Mouse (Mus musculus): ENCODE results near the gene Pkm. TPM values are rescaled to one million over a fixed set of nuclear protein-coding genes. Genes with fewer than 3 reads are reported as not detected.
A peak's percentile ranks its signal among the peaks of the same experiment; 100 is the strongest.

The Pkm gene
- total RNA-seq, 4 experiments from 2014 or later = 1,371 to 1,512 (median 1,415) TPM

GRCm38 (mm10) chr9:59666016-59666415, 9.8 kb downstream of the Pkm start:
- DNase-seq (ENCODE audit: low spot score in 2 of 2) = no peak

- no peak for DNase-seq (ENCODE audit: low spot score in 2 of 2)
Observed at GRCm38 (mm10) chr9:59666813-59667212, 10.6 kb downstream of the Pkm start.

- no peak for DNase-seq (ENCODE audit: low spot score in 2 of 2)
Observed at GRCm38 (mm10) chr9:59667250-59667649, 11.1 kb downstream of the Pkm start.

DNA sequence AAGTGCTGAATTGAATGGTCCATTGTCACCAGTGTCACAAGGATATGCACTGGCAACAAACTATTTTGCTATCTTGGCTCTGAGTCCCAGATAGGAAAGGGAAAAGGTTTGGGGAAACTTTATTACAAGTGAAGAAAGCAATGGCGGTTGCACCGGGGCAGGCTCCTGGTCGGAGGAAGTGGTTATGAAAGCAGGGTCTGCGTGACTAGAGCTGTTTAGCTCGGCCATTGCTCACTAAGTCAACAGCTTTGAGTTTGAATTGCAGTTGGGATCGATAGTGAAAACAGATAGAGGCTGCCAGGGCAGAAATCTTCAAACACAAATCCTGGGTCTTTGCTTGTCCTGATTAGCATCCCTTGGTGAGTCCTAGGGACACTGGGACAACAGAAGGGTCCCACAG, 11.7 kb downstream of the Pkm start:
- no peak for DNase-seq (ENCODE audit: low spot score in 2 of 2)

GRCm38 (mm10) chr9:59668473-59668872, 12.3 kb downstream of the Pkm start:
- no peak for DNase-seq (ENCODE audit: low spot score in 2 of 2)

- no peak for DNase-seq (ENCODE audit: low spot score in 2 of 2)
Observed at GRCm38 (mm10) chr9:59669172-59669571, 13.0 kb downstream of the Pkm start.

DNA sequence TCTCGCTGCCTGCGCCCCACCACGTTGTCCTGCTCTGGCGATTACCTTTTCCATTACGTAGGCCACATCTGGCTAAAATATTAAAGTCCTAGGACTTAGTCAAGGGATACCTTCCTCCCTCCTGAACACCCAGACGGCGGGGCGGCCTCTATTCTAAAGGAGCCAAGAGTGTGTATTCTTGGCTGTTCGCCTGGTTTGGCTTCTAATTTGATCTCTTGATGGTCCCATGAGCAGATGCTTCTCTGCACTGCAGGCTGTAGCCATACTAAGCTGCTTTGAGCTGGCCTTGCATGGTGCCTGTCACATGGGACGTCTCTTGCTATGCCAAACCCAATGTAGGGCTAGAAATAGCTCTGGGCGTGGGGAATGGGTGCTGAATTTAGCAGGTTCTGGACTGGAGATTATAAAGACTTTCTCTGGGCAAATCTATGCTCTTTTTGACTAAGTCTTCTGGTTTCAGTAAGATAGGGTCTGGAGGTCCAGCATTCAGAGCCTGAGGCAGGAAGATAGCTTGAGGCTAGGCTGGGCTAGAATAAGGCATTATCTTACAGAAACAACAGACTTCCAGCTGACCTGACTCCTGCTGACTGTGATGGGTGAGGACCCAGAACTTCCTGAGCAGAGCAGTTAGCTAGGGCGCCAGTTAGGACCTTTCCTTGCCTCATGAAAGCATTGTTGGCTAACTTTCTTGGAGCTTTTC, 16.2 kb downstream of the Pkm start:
- DNase-seq (ENCODE audit: low spot score in 2 of 2) = no peak

DNA sequence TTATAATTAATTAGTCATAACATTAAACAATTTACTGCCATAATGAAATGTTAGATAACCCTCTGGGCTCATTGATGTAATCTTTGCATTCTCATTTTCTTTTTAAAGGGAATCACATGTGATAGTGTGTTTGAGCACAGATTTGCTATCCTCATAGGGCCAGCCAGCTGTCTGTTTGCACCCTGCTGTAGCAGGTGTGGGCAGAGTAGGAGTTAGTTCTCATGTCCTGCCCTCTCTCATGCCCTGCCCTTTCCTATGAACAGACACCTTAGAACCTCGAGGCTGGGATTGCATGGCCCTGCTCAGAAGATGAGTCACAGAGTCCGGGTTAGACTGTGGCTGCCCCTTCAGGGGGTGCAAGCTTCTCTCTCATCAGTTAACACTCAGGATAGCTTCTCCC, 17.3 kb downstream of the Pkm start:
- no peak for DNase-seq (ENCODE audit: low spot score in 2 of 2)

DNA sequence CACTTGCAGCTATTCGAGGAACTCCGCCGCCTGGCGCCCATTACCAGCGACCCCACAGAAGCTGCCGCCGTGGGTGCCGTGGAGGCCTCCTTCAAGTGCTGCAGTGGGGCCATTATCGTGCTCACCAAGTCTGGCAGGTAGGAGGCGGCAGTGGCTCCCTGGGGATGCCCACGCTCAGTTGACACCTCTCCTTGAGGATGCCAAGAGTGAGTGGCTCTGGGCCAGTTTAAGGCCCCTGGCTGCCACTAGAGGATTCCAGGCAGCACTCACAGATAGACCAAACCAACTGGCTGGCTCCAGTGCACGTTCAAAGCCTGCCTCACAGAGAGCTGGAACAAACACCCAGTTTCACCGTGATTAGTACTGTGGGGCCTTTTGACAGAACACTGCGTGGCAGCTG, 19.4 kb downstream of the Pkm start:
- DNase-seq (ENCODE audit: low spot score in 2 of 2) = peak in 1 of 2 experiments; percentile 69

DNA sequence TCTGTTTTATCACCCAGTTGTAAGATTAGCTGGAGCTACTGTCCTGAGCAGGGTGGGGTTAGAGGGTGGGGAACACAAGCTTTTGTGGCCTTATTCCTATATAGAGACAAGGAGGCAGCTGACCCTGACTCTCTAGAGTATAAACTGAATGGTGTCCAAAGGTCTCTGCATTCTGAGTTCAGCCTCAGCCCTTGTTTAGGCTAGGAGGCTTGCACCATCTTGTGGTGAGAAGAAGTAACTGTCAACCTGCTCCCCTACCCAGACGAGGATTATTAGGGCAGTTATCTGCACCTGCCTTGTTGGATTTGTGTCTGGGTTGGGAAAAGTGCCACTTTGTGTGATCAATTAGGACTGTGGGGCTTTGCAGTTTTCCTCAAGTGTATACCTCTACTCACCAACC, 22.1 kb downstream of the Pkm start:
- no peak for DNase-seq (ENCODE audit: low spot score in 2 of 2)

DNA sequence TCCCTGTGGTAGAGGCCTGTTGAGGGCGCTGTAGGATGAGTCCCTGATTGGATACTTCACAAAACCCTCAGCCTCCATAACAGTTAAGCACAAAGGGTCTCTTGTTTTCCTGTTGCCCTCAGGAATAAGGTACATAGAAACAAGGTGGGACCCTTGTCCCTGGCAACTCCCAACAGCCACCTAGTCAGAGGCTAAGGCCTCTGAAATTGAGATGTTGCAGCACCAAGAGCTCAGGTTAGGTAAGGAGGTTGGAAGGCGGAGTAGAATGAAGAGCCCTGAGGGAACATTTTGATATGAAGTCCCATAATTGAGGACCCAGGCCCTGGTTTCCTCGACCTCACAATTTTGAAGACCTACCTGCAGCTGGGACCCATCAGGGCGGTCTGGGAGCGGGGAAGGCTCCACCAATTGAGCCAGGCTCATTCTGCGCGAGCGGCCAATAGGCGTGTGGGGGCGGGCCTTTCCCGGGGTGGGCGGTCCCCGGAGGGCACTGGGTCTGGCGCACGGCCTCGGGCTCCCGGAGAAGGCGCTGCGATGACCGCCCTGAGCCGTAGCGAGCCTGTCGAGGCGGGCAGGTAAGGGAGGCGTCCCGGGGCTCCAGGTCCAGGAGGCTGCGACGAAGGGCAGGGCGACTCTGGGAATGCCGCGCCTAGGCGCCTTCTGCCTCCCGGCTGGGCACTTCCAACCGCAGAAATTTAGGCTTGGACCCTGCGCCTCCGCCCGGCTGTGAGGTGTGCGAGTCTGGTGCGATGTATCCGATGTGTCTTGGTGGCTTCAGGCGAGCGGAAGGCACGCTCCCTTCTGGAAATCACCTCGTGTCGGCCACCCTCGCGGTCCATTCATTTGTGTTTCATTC, 23.7 kb downstream of the Pkm start, which contains the start of gene Gramd2:
TSS of gene Gramd2 (plus strand) at position 467 of the 856 bp plus-strand sequence.
- DNase-seq (ENCODE audit: low spot score in 2 of 2) = peak in 1 of 2 experiments; percentile 69

GRCm38 (mm10) chr9:59680534-59680875, 24.3 kb downstream of the Pkm start:
- no peak for DNase-seq (ENCODE audit: low spot score in 2 of 2)

- no peak for DNase-seq (ENCODE audit: low spot score in 2 of 2)
Observed at GRCm38 (mm10) chr9:59684020-59684419, 27.9 kb downstream of the Pkm start.

DNA sequence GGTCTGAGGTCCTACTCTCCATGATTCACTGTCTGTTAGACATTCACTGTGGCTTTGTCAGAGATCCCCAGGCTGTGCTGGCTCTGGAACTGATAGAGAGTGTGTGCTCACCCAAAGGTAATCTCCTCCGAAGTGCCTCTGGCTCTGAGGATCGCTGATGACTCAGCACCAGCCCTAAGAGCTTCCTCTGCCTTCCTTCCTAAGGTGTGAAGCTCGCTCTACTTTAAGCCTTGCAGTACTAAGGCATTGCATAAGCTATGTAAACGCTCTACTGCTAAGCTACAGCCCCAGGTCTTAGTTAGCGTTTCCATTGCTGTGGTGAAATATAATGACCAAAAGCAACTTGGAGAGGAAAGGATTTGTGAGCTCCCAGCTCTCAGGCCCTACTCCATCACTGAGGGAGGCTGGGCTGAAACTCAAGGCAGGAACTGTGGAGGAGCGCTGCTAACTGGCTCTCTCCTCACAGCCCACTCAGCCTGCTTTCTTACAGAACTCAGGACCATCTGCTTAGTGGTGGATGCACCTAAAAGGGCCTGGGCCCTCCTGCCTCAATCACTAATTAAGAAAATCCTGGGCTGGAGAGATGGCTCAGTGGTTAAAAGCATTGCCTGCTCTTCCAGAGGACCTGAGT, 31.4 kb downstream of the Pkm start:
- DNase-seq (ENCODE audit: low spot score in 2 of 2) = peak in 1 of 2 experiments; percentile 78

DNA sequence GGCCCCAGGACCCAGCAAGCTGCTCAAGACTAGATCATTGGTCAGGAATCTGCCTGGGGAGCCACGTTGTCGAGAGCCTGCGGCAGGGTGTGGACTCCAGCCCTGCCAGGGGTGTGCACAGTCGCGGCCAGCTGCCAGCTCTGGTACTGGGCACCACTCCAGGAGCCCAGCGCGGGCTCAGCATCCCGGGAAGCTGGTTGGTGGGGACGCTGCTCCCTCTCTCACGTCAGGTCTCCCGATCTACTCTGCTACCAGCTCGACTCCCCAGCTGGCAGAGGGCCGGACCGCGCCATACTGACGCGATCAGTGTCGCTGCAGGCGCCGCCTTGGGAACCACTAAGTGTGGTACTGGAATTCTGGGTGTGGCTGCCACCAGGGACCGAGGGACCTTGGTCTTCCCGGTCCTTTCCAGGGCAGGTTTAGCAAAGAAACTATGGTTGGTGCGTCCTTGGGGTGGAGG, 35.5 kb downstream of the Pkm start:
- peak; percentile 75 to 88 for DNase-seq (ENCODE audit: low spot score in 2 of 2)

- DNase-seq (ENCODE audit: low spot score in 2 of 2) = peak in 1 of 2 experiments; percentile 67
Observed at GRCm38 (mm10) chr9:59692145-59692544, 36.0 kb downstream of the Pkm start.

- no peak for DNase-seq (ENCODE audit: low spot score in 2 of 2)
Observed at GRCm38 (mm10) chr9:59694571-59695450, 38.6 kb downstream of the Pkm start.

- DNase-seq (ENCODE audit: low spot score in 2 of 2) = no peak
Observed at GRCm38 (mm10) chr9:59695451-59695813, 39.3 kb downstream of the Pkm start.

DNA sequence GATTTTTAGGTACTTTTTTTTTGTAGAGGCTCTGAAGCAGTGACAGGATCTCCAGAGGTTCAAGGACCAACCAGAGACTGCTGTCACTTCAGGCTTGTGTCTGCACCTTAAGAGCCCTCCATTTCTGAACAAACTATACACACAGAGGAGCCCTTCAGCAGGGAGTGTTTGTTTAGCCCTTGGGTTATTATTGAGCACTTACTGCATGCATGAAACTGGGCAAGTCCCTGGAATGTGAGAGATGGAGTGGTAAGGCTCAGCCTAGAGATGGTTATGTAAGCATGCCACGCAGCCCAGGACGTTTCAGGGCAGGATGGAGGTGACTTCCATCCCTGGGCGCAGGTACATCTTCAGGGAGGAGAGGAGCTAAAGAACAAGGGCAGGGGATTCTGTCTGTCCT, 40.2 kb downstream of the Pkm start:
- DNase-seq (ENCODE audit: low spot score in 2 of 2) = no peak

DNA sequence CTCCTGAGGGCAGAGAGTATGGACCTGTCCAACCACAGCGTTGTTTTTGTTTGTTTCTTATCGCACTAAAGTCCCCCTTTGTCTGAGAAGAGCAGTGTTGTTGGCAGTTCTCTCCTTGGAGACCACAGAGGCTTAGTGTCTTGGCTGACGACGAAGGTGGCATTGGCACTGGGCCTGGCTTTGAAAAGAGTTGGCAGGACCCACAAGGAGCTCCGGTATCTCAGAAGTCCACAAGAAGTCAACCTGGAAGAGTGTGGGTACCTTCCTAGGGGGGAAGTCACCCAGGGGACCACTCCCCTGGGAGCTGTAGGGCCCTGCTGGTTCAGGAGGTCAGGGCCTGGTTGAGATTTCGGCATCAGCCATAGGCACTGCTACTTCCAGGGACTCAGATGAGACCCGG, 44.9 kb downstream of the Pkm start:
- no peak for DNase-seq (ENCODE audit: low spot score in 2 of 2)

GRCm38 (mm10) chr9:59703099-59703498, 46.9 kb downstream of the Pkm start:
- DNase-seq (ENCODE audit: low spot score in 2 of 2) = no peak

Measured in left cerebral cortex, adult 8-10 months (tissue).